8 mouse cellular contexts compared by ENCODE assay signal in the genomic region with DNA sequence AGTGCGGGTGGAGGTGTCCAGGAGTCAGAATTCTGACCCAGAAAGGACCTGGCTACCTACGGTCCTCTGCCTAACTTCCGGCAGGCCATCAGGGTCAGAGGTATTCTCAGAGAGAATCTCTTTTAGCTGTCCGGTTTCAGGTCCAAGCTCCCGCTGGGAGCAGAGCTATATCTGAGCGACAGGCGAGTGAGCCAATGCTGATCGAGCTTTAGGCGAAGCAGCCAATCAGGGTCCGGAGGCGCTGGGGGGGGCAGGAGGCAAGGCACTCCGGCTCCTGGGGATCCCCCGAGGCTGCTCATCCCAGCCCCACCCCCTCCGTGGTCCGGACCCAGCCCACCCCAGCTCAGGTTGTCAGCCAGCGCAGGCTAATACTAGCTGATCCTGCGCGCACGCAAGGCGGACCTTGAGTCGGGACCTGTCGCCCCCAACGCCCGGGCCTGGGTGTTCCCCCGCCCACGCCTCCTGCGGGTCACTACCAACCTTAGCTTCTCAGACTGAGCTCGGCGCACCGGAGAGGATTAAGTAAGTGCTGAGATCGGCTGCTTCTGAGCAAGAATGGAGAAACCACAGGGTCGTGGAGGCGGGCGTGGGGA. TPM values are rescaled to one million over a fixed set of nuclear protein-coding genes. Genes with fewer than 3 reads are reported as not detected.
A peak's percentile ranks its signal among the peaks of the same experiment; 100 is the strongest.
DNase-seq lines count a peak whose midpoint lies in the region; ATAC-seq and TF ChIP-seq lines count a peak whose summit lies in the region.

TSS of gene 6430571L13Rik (plus strand) at position 336 of the 593 bp plus-strand sequence.

- under 1% methylated on average over 34 of the region's 34 CpGs for WGBS in hindbrain, embryonic 10.5 days
- WGBS in lung, postnatal 0 days: under 1% methylated on average over 33 of the region's 34 CpGs

- peak; percentile 70 for ATAC-seq in G1E (ENCODE audit: extremely low read depth, insufficient number of reproducible peaks, low FRiP score, poor library complexity, severe bottlenecking)
- ATAC-seq in lung, postnatal 0 days: peak; percentile 92

- H3K9me3 ChIP-seq in G1E (replicated peaks): no peaks in the 10 kb centered on the region
- no peaks in the 10 kb centered on the region for H3K9me3 ChIP-seq in hindbrain, embryonic 10.5 days
- no peaks in the 10 kb centered on the region for H3K9me3 ChIP-seq in lung, postnatal 0 days (ENCODE audit: low read length)

- H3K9ac ChIP-seq in lung, postnatal 0 days (replicated peaks; ENCODE audit: low read depth): peak within 1 kb of the TSS; percentile 54

- TF ChIP-seq CTCF in G1E (IDR thresholded peaks at IDR 0.05; ENCODE audit: low read depth, low read length): no peak
- TF ChIP-seq CTCF in lung, postnatal 0 days (IDR thresholded peaks at IDR 0.05): peak; percentile 22; the same call in 1 of the 2 replicates

- peaks cover 14% of the 10 kb centered on the region for H3K36me3 ChIP-seq in G1E (replicated peaks)
- H3K36me3 ChIP-seq in hindbrain, embryonic 10.5 days: no peaks in the 10 kb centered on the region
- no peaks in the 10 kb centered on the region for H3K36me3 ChIP-seq in lung, postnatal 0 days (ENCODE audit: insufficient read depth, low read length)

- peak within 1 kb of the TSS; percentile 74 for H3K4me3 ChIP-seq in G1E (ENCODE audit: low read depth, low read length)
- H3K4me3 ChIP-seq in hindbrain, embryonic 10.5 days: peak within 1 kb of the TSS; percentile 68
- peak within 1 kb of the TSS; percentile 53 for H3K4me3 ChIP-seq in lung, postnatal 0 days (ENCODE audit: low read depth, low read length)

- peak; percentile 53; the same call in 1 of the 2 replicates for TF ChIP-seq EP300 in lung, postnatal 0 days (IDR thresholded peaks at IDR 0.05)

- peak within 1 kb of the TSS; percentile 91 for H3K4me2 ChIP-seq in lung, postnatal 0 days (replicated peaks; ENCODE audit: low read depth, low read length)

- H3K4me1 ChIP-seq in G1E (ENCODE audit: insufficient read depth, low read depth, low read length): peaks cover 60% of the 10 kb centered on the region
- H3K4me1 ChIP-seq in hindbrain, embryonic 10.5 days (replicated peaks): peaks cover 40% of the 10 kb centered on the region
- peaks cover 3% of the 10 kb centered on the region; the same call in 1 of the 2 replicates for H3K4me1 ChIP-seq in lung, postnatal 0 days (ENCODE audit: insufficient read depth, low read depth, low read length)

- H3K27ac ChIP-seq in hindbrain, embryonic 10.5 days: peak within 1 kb of the TSS; percentile 83
- no peak within 1 kb of the TSS for H3K27ac ChIP-seq in lung, postnatal 0 days (ENCODE audit: low read length)

- H3K27me3 ChIP-seq in G1E (ENCODE audit: insufficient read depth, low read length): peaks cover 26% of the 10 kb centered on the region
- peaks cover 32% of the 10 kb centered on the region for H3K27me3 ChIP-seq in hindbrain, embryonic 10.5 days (ENCODE audit: insufficient read depth, poor library complexity, severe bottlenecking)
- H3K27me3 ChIP-seq in lung, postnatal 0 days (replicated peaks; ENCODE audit: insufficient read depth, low read length): no peaks in the 10 kb centered on the region

- DNase-seq in G1E (ENCODE audit: low spot score): peak; percentile 99
- peak; percentile 96 for DNase-seq in cerebellum, adult 11-12 months
- peak; percentile 91 for DNase-seq in forelimb bud, embryonic 11.5 days (ENCODE audit: low read depth, low spot score)
- DNase-seq in hindbrain, embryonic 10.5 days (ENCODE audit: low spot score): peak; percentile 94
- DNase-seq in layer of hippocampus, adult 9-11 months: peak; percentile 92
- DNase-seq in lung, postnatal 0 days (ENCODE audit: low spot score): peak; percentile 94
- DNase-seq in ovary, postnatal 14 days (ENCODE audit: low spot score): peak; percentile 89
- DNase-seq in thymus, postnatal 14 days: peak; percentile 90

RNA-seq across cellular contexts. Expression of gene 6430571L13Rik, which starts in this region (rescaled TPM):
- total RNA-seq in G1E (2014; fragmentation: Nextera tagmentation): 1.3 TPM in 1 of 2 replicates, not detected in the other
- 0.64 and 0.76 TPM in 2 replicates for total RNA-seq in G1E (2017)
- polyA plus RNA-seq in G1E (2012): 0.29 and 0.46 TPM in 2 replicates
- 1.4 and 2.6 TPM in 2 replicates for polyA plus RNA-seq in hindbrain, embryonic 10.5 days (2016; fragmentation: Nextera tagmentation; extraction: Ambion mirVana)
- 0.23 and 0.36 TPM in 2 replicates for polyA plus RNA-seq in lung, postnatal 0 days (2015; fragmentation: Nextera tagmentation; extraction: Ambion mirVana)

Comparison
In these comparisons a context has a peak if more than half of its experiments do, and no peak if none do; other contexts are left out.
1. Peak in DNase-seq, ATAC-seq, H3K4me3 ChIP-seq, H3K9ac ChIP-seq and H3K4me2 ChIP-seq in lung, postnatal 0 days; RNA of the gene not detected or under 1 TPM.